Mouse (Mus musculus) cerebellum, adult 2 months (tissue): Measurements from ENCODE around the gene Ubap2.

Source experiments
- CTCF ChIP-seq: fragments of 200-500 bp; IDR thresholded peaks from 2 replicates; pipeline ENCODE4 v1.5.1; 2011; ENCODE audit warnings: low read depth, mild to moderate bottlenecking, control low read depth, low read length, moderate library complexity, borderline replicate concordance; ENCODE audit not compliant: insufficient read depth
- POLR2A ChIP-seq: fragments of 200-500 bp; IDR thresholded peaks from 2 replicates; pipeline ENCODE4 v1.6.1; 2011; ENCODE audit warnings: low read length, control low read depth, borderline replicate concordance; ENCODE audit not compliant: insufficient read depth

- TF ChIP-seq CTCF: no peak
- TF ChIP-seq POLR2A: no peak
Observed at GRCm38 (mm10) chr4:41318267-41318666, 43.3 kb upstream of the Ubap2 start.
